Mouse (Mus musculus): ENCODE results near the gene Adarb1.

The Adarb1 gene

DNA sequence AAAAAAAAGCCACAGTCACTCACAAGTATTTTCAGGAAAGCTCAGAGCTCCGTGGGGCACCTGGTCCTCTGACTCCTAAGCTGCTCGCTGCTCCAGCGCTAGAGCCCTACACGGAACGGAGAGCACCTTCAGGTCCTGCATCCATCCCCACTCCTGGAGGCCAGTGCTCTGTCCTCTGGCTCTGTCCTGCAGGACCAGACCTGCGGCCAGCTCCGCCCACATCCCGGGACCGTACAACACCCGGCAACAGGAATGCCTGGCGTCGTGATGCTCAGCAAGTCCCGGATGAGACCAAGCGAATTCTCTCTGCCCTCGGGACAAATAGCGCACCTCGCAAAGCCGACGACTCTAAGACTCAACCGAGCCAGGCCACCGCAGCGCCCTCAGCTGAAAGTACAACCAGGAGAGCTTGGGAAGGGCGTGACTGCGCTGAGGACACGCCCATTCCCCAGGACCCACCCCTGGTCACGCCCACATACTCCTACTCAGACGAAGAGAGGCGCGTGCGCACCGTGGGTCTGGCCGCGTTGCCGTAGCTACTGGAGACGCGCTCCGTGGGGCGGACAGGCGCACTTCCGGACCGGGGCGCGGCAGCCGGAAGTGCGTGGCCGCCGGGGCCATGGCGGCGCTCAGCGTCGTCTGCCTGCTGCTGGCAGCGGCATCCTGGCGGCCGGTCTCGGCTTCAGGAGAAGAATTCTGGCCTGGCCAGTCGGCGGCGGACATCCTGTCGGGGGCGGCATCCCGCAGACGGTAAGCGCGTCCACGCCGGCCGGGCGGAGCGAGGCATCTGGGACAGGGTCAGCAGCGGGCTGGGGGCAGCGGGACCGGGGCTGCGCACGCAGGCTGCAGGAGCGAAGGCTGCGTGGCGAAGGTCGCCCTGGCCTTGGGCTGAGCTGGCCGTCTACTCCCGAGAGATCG is 159.1 kb downstream of the Adarb1 start, which contains the start of gene Pofut2:
Gene Pofut2 (plus strand): TSS at position 515 of the 918 bp plus-strand sequence.
- peak; percentile 98 for DNase-seq

DNA sequence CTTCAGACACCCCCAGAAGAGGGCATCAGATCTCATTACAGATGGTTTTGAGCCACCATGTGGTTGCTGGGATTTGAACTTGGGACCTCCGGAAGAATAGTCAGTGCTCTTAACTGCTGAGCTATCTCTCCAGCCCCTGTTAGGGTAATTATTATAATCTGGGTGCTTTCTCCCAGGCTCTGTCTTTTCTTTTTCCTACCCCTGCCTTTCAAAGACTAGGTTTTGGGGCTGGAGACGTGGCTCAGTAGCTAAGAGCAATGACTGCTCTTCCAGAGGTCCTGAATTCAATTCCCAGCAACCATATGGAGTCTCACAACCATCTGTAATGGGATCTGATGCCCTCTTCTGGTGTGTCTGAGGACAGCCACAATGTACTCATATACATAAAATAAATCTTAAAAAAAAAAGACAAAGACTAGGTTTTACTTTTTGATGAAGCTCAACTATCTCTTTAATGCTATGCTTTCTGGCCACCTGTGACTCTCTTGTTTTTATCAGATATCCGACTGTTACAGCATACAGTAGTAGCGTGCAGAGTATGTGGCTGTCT is 160.0 kb downstream of the Adarb1 start:
- no peak for DNase-seq

DNA sequence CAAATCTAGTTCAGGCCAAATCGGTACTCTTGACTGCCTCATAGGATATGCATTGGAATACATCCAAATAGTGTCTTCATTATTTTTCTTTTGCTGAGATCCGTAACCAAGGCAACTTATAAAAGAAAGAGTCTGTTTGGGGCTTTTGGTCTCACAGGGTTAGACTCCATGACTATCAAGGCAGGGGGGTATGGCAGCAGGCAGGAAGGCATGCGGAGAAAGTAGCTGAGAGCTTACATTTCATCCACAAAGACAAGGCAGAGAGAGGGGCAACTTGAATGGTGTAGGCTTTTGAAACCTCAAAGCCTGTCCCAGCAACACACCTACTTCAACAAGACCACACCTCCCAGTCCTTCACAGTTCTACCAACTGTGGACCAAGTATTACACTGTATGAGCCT is 162.4 kb downstream of the Adarb1 start:
- DNase-seq = no peak

DNA sequence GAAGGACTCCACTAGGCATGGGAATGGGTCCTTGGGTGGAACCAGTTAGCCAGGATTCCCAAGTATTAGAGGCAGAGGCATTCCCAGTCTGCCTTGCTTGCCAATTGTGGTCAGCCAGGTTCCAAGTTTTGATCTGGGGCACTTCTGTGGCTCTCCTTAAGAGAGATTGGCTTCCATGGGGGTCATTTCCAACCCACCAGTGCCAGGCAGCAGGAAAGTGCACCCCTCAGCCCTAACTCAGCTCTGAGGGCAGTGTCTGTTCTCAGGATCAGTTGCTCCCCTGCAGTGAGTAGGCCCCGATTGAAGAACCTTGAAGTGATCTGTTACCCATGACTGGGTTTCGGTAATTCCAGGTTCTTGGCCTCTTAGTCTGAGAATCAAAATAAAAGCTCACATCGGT is 162.8 kb downstream of the Adarb1 start:
- DNase-seq = no peak

DNA sequence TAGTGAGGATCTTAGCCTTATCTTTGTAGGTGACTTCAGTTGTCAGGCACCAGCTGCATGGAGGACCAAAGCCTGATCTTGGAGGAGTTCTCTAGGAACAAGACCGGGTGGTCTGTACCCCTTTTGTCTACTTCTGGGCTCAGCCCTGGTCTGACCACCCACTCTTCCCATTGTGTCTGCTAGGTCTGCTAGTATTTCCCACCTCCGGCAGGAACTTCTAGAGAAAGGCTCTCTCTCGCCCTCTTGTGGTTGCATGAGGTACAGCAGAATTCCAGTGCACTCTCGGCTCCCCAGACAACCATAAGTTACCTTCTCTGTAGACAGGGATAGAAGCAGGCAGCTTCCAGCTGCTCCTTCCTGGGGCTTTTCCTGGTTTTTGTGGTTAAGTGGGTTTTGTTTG is 165.3 kb downstream of the Adarb1 start:
- peak; percentile 87 for DNase-seq

DNA sequence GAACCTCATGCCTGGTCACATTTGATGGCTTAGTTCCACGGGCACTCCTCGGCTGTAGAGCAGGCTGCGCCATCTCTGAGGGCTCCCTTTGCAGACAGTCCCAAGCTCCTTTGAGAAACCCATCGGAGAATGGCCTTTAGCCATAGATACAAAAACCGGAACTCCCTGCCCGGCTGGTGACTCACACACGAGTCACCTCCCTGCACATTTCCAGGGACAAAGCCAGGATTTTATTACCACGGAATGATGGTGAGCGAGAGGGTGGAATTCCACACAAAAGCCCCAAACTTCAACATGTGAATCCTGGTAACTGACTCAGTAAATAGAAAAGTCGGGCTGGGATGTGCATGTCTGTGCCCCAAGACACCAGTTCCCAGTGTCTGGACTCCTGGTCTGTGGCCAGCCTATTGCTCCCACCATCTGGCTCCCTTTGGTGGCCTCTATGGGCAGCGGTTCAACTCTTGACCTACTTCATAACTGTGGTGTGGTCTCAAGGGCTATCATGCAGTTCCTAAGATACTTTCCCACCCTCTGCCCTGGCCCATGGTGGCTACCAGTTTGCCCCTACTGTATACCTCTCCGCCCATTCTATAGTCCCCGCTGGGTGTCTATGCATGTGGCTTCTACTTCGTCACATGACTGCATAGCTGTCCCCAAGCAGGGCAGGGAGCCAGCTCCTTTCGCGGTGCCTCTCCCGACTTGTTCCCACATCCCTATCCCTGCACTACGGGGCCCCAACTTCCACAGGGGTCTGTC is 166.1 kb downstream of the Adarb1 start:
- DNase-seq = peak; percentile 62

DNA sequence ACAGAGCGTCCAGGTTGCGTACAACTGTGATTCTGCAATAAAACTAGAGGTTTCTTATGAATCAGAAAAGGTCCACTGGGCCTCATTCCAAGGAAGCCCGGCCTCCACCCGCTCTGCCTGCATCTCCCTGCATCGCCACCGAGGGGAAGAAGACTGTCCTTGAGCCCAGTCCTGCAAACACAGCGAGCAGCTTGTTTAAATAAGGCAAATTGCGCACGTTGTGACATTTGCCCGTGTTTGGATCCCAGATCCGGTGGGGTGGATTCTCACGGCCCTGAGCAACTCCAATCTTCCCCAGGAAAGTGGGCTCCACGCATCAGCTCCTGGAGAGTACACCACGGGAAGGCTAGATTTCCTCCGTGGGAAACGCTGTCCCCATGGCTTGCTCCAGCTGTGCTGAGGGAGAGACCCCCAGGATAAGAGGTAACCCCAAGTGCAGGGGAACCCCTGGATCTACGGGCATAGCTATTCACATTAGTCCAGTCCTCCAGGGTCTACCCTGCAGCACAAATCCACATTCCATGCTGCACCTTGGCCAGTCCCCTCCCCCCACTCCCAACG is 166.8 kb downstream of the Adarb1 start:
- peak; percentile 62 for DNase-seq

DNA sequence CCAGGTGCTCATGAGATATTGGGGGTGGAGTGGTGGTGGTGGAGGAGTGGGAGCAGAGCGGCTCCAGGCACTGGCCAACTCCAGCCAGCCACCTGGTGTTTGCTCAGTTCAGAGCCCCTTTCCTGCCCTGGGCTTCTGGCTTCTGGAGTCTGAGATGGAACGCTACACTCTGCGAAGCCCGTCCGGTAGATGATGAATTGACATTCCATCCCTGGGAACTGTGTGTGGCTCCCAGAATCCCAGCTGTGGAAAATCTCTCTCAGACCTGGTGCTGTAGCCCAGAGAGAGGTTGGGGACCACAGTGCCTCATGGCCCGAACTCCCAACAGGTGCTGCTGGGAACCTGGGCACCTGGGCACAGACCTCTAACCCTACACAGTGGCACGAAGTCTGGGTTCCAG is 170.4 kb downstream of the Adarb1 start:
- no peak for DNase-seq

DNA sequence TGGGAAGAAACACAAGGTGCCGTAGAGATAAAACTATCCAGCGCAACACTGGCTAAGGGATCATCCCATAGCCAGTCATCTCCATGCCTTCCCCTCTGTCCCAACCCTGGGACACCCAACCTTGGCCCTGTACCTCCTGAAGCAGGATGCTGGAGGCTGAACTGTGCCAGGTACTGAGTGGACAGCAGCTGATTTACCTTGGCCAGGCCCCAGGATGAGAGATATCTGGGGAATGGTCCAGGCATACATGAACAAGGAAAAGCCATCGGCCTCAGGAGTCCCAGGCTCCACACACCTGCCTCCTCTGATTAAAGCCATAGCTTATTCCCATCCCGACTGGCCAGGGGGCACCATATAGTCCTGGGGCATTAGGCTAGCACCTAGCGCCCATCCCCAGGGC is 171.0 kb downstream of the Adarb1 start:
- DNase-seq = no peak

DNA sequence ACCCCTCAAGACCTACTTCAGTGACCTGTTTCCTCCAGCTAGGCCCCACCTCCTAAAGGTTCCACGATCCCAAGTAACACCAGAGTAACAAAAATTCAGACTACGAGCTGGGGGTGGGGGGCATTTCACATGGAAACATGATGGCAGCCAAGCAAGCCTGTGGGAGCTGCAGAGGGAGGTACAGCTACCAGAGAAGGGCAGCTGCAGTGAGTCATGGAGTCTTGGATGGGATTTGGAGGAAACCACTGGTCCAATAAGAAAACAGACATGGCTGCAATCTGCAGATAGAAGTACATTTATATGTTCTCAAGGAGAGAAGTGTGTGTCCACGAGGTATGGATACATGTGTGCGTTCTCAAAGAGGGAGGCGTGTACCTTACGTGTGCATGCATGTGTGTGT is 173.3 kb downstream of the Adarb1 start:
- DNase-seq = no peak

DNA sequence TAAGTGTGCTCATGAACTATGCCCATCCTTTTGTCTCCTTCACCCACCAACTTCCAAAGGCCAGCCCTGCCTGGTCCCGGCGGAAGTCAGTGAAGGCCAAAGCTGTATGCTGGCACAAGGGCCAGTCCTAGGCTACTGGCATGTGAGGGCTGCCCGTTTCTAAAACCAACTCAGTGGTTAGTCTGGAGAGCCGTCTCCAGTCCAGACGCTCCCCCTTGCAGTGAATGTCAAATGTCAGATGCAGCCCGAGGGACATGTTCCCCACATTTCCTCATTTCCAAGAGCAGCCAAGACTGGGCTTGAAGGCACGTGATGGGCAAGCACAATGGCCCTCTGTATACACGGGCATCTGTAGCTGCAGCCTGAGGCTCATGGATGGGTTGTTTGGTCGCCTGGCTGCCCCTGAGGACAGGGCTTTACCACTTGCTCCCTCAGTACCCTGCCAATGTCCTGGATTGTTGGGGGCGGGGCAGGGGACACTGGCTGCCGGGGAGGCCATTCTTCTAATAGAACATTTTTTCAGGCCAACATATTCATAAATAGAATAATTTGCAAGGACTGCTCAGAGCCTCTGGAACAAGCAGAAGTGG is 174.4 kb downstream of the Adarb1 start:
- DNase-seq = no peak

DNA sequence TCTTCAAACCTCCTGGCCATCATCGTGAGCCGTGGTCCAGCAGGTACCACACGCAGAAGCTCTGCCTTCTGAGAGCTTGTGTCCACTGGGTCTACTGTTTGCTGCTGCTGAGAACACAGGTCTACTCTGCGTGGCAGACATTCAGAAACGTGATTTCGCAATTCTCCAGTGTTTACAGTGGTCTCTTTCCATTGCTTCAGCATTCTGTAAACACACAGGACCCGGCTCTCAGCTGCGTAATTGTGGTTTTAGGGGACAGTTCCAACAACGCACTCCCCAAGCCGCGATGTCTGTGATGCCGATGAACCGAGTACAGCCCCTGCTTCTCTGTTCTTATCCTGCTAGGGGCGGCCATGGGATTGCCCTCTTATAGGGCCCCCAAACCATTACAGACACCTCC is 175.2 kb downstream of the Adarb1 start:
- DNase-seq = peak; percentile 44

DNA sequence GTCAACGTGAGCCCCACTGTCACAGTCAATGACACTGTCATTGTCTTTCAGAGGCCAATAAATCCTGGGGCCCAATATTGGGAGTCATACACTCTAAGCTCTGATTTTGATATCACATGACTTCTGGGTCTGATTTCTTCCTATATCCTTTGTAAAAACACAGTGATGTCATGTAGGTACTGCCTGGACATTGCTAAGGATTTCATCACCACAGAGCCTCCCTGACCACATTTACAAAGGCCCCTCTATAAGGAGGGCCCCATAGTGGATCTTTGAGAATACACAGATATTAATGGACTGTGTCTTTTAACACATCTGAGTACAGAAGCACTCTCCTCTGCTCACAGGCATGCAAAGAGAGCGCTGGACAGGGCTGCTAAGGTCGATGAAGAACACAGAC is 175.7 kb downstream of the Adarb1 start:
- DNase-seq = no peak

DNA sequence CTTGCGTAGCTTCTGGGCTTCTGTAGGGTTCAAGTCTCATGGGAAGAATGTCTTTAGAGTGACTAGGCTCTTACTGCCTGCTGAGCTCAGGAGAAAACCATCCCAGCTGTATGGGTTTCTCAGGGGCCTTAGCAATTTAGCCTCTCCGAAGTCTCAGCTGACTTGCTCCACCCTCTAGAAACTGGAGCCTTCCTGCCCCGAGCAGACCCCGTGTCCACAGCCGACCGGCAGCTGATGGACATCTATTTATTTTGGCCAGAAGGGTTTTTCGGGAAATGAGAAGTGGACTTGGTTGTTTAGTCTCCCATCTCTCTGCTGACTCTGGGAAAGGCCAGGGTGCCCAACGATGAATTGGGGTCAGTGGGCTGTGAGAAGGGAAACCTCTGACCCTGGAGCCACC is 177.3 kb downstream of the Adarb1 start:
- peak; percentile 65 for DNase-seq
